Mouse (Mus musculus) megakaryocyte progenitor cell, adult 5-6 weeks (primary cell): Measurements from ENCODE around the gene Echdc1. TPM values are rescaled to one million over a fixed set of nuclear protein-coding genes. Genes with fewer than 3 reads are reported as not detected.

ENCODE experiments used
- total RNA-seq, 2 experiments: library from RNA; stranded (forward) in 1 of 2; stranded (reverse) in 1 of 2; fragments of 157-497, 149-512 nt in 1 of 2; fragments of 200-1000 nt in 1 of 2; gene quantifications; 2 replicates each; pipeline versions ENCODE4 v1.2.3 to v1.2.4; 2015 to 2017

Gene Echdc1
- total RNA-seq, 2 experiments from 2014 or later = 19.2 to 22.3 TPM

Other genes with a start within 250 kb of the Echdc1 start
- gene Soga3, start 169.3 kb upstream of the Echdc1 start, total RNA-seq (2015) = not detected in 2 replicates
- not detected in 2 replicates for gene Soga3, start 169.3 kb upstream of the Echdc1 start, total RNA-seq (2017)
- gene Gm49353, start 114.2 kb upstream of the Echdc1 start, total RNA-seq (2015) = not detected in 2 replicates
- not detected in 2 replicates for gene Gm49353, start 114.2 kb upstream of the Echdc1 start, total RNA-seq (2017)
- gene 9330159F19Rik, start 101.6 kb upstream of the Echdc1 start, total RNA-seq (2015) = not detected in 2 replicates
- gene 9330159F19Rik, start 101.6 kb upstream of the Echdc1 start, total RNA-seq (2017) = not detected in 2 replicates
- 31.0 and 34.3 TPM in 2 replicates for gene Rnf146, start 49.3 kb downstream of the Echdc1 start, total RNA-seq (2015)
- 57.5 and 61.9 TPM in 2 replicates for gene Rnf146, start 49.3 kb downstream of the Echdc1 start, total RNA-seq (2017)
- not detected in 2 replicates for gene Rspo3, start 222.7 kb downstream of the Echdc1 start, total RNA-seq (2015)
- gene Rspo3, start 222.7 kb downstream of the Echdc1 start, total RNA-seq (2017) = not detected in 2 replicates